Mouse (Mus musculus) myocyte (in vitro differentiated cells): ENCODE data around the gene Zar1. TPM values are rescaled to one million over a fixed set of nuclear protein-coding genes. Genes with fewer than 3 reads are reported as not detected.
"Not testable (repeated sequence)": the region's sequence is repeated elsewhere in the genome, so short reads cannot be mapped to it uniquely, and the experiment has no call there.

Source experiments
- H3K27me3 ChIP-seq: one replicate; pipeline ENCODE4 v1.6.1; 2011; ENCODE audit not compliant: control insufficient read depth, insufficient read depth, insufficient read length
- H3K36me3 ChIP-seq: one replicate; pipeline ENCODE4 v1.6.1; 2011; ENCODE audit not compliant: control insufficient read depth, insufficient read depth
- H3K4me2 ChIP-seq: one replicate; pipeline ENCODE4 v1.6.1; 2011; ENCODE audit warnings: low read depth, control low read depth
- H3K4me3 ChIP-seq: one replicate; pipeline ENCODE4 v1.5.1; 2011; ENCODE audit warnings: mild to moderate bottlenecking, control low read depth, moderate library complexity
- H3K79me2 ChIP-seq: one replicate; pipeline ENCODE4 v1.6.1; 2011; ENCODE audit not compliant: control insufficient read depth, insufficient read depth
- H3ac ChIP-seq: one replicate; pipeline ENCODE4 v1.6.1; 2011; ENCODE audit not compliant: control insufficient read depth, insufficient read length
- CEBPB ChIP-seq: IDR thresholded peaks from 2 replicates; pipeline ENCODE4 v1.6.1; 2011; ENCODE audit warnings: mild to moderate bottlenecking, moderate library complexity; ENCODE audit not compliant: poor library complexity, insufficient read depth, severe bottlenecking
- E2F4 ChIP-seq: IDR thresholded peaks from one replicate; pipeline ENCODE4 v1.6.1; 2011; ENCODE audit warnings: mild to moderate bottlenecking, control low read depth, moderate library complexity; ENCODE audit not compliant: insufficient read depth
- MAX ChIP-seq: IDR thresholded peaks from one replicate; pipeline ENCODE4 v1.6.1; 2011; ENCODE audit warnings: low read depth, mild to moderate bottlenecking, control low read depth
- MYOD1 ChIP-seq, 3 experiments: IDR thresholded peaks; one replicate each; pipeline ENCODE4 v1.6.1; 2011; ENCODE audit warnings: control low read depth in 2 of 3, low read depth in 2 of 3, mild to moderate bottlenecking in 2 of 3, moderate library complexity in 1 of 3; ENCODE audit not compliant: insufficient read length in 2 of 3, control insufficient read depth in 1 of 3
- MYOG ChIP-seq, 3 experiments: IDR thresholded peaks; one replicate each; pipeline ENCODE4 v1.6.1; 2011; ENCODE audit warnings: control low read depth in 2 of 3, low read depth in 2 of 3, mild to moderate bottlenecking in 2 of 3; ENCODE audit not compliant: insufficient read length in 2 of 3, control insufficient read depth in 1 of 3, insufficient read depth in 1 of 3
- POLR2A ChIP-seq: IDR thresholded peaks from one replicate; pipeline ENCODE4 v1.6.1; 2011; ENCODE audit warnings: low read depth, mild to moderate bottlenecking, control low read depth, moderate library complexity; ENCODE audit not compliant: insufficient read length
- POLR2AphosphoS2 ChIP-seq: IDR thresholded peaks from one replicate; pipeline ENCODE4 v1.6.1; 2011; ENCODE audit warnings: low read depth, control low read depth; ENCODE audit not compliant: insufficient read length
- REST ChIP-seq: IDR thresholded peaks from one replicate; pipeline ENCODE4 v1.6.1; 2011; ENCODE audit warnings: mild to moderate bottlenecking, control low read depth, moderate library complexity; ENCODE audit not compliant: insufficient read depth, insufficient read length
- SRF ChIP-seq: IDR thresholded peaks from one replicate; pipeline ENCODE4 v1.6.1; 2011; ENCODE audit warnings: low read depth; ENCODE audit not compliant: control insufficient read depth, insufficient read length
- TCF12 ChIP-seq: IDR thresholded peaks from one replicate; pipeline ENCODE4 v1.6.1; 2011; ENCODE audit warnings: mild to moderate bottlenecking, control low read depth; ENCODE audit not compliant: poor library complexity, insufficient read depth, severe bottlenecking
- TCF3 ChIP-seq: IDR thresholded peaks from one replicate; pipeline ENCODE4 v1.6.1; 2011; ENCODE audit warnings: low read depth, control low read depth; ENCODE audit not compliant: insufficient read length
- USF1 ChIP-seq: IDR thresholded peaks from one replicate; pipeline ENCODE4 v1.6.1; 2011; ENCODE audit warnings: low read depth, mild to moderate bottlenecking, control low read depth, moderate library complexity
- polyA plus RNA-seq: library from polyadenylated mRNA; unstranded; fragments of >200 nt; fragmentation: generic; extraction: Trizol; gene quantifications from one replicate; pipeline ENCODE4 v1.2.1, GENCODE M21; 2012; ENCODE audit warnings: missing spikeins

The Zar1 gene
- polyA plus RNA-seq, result not detected

DNA sequence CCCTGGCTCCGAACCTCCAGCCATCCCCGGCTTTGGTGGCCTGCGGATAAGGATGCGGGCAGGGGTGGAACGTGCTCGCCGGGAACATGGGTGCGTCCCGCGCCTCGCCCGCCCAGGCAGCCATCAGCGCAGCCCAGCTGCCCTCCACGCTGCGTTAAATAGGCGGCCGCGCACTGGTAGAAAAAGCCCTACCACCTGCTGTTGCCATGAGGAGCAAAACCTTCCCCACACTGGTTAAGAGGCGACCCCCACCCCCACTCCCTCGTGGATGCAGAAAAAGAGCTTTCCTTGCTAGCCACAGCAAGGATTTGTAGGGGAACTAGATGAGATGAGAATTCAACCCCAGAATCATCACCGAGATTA, at the start of gene Zar1:
TSS of gene Zar1 (minus strand) at position 285 of the 363 bp plus-strand sequence.
- H3K27me3 ChIP-seq, result peaks cover 11% of the 10 kb centered on the region
- not testable (repeated sequence) for H3K4me2 ChIP-seq, H3K4me3 ChIP-seq, H3K79me2 ChIP-seq, H3K36me3 ChIP-seq, H3ac ChIP-seq

DNA sequence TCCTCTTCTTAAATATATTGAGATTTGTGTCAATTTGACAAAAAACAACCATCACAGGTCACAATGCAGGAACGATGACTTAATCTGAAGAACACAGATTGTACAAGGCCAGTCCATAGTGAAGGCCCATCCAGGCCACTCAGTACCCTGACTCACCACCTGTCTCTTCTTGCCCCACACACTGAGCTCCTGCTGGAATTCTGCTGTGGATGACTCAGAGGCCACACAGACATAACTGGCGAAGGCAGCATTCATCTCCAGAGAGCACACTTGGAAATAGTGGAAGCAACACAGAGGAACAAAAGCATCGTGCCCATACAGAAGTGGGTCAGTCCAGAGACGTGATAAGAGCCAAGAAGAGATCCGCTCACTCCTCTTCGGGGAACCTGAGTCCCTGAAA, 49.0 kb upstream of the Zar1 start:
- H3K4me2 ChIP-seq, result no peak overlapping the region

DNA sequence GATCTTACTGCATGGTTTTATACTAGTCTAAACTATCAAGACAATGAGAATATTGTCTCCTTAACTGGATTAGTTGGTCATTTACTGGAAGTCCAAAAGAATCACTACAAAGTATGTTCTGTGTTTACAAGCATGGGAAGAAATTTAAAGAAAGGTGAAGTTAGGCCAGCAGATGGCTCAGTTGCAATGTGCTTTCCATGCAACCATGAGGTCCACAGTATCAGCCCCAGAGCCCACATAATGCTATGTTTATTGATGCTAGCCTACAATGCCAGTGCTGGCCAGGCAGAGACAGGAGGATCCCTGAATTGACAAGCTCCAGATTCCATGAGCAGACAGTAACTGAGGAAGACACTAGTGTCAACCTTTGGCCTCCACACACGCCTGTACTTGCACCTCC, 40.0 kb upstream of the Zar1 start:
- Histone ChIP-seq H3K27me3 (no peaks in the 10 kb centered on the region), H3K4me3 (no peak overlapping the region), H3ac (no peak overlapping the region), H3K36me3 (no peaks in the 10 kb centered on the region), H3K4me2 (no peak overlapping the region), H3K79me2 (no peaks in the 10 kb centered on the region)
- TF ChIP-seq TCF3, result no peak
- TF ChIP-seq CEBPB, result no peak
- no peak for TF ChIP-seq POLR2A
- TF ChIP-seq E2F4, result no peak
- no peak for TF ChIP-seq SRF
- TF ChIP-seq MYOG (IDR thresholded peaks at IDR 0.05; ENCODE audit: control insufficient read depth in 1 of 3, insufficient read depth in 1 of 3, insufficient read length in 2 of 3, low read depth in 2 of 3), result no peak
- TF ChIP-seq MYOD1 (IDR thresholded peaks at IDR 0.05; ENCODE audit: control insufficient read depth in 1 of 3, insufficient read length in 2 of 3, low read depth in 2 of 3), result no peak
- TF ChIP-seq USF1, result no peak
- TF ChIP-seq REST, result no peak
- TF ChIP-seq MAX, result no peak
- no peak for TF ChIP-seq TCF12

More for the DNA sequence above, 49.0 kb upstream of the Zar1 start:
- H3K79me2 ChIP-seq, result no peaks in the 10 kb centered on the region
- no peaks in the 10 kb centered on the region for H3K36me3 ChIP-seq
- TF ChIP-seq SRF (no peak), TCF12 (no peak), POLR2A (no peak), MYOG (IDR thresholded peaks at IDR 0.05; ENCODE audit: control insufficient read depth in 1 of 3, insufficient read depth in 1 of 3, insufficient read length in 2 of 3, low read depth in 2 of 3) (no peak), REST (no peak), MYOD1 (IDR thresholded peaks at IDR 0.05; ENCODE audit: control insufficient read depth in 1 of 3, insufficient read length in 2 of 3, low read depth in 2 of 3) (peak in 2 of 3 experiments; percentile 19 to 23)
- no peaks in the 10 kb centered on the region for H3K27me3 ChIP-seq
- H3K4me3 ChIP-seq, result no peak overlapping the region
- no peak overlapping the region for H3ac ChIP-seq

DNA sequence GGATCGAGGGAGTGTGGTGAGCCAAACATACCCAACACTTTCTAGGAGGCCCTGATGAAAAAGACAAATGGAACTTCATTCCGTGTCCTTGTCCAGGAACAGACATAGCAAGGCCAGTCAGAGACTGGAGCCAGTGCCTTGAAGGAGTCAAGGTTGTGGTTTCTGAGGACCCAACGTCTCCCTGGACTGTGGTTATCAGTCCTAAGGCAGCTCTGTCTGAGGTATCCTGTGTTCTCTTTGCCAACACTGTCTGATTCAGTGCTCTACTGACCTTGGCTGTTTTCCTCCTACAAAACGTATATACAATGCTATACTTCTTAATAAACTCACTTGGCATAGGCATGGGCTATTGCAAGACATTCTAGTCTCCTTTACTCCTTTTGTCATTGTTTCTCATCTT, 36.4 kb upstream of the Zar1 start:
- no peaks in the 10 kb centered on the region for H3K27me3 ChIP-seq
- no peaks in the 10 kb centered on the region for H3K36me3 ChIP-seq
- TF ChIP-seq E2F4 (no peak), POLR2AphosphoS2 (no peak), MYOG (IDR thresholded peaks at IDR 0.05; ENCODE audit: control insufficient read depth in 1 of 3, insufficient read depth in 1 of 3, insufficient read length in 2 of 3, low read depth in 2 of 3) (no peak), TCF12 (no peak), MAX (no peak), USF1 (no peak)
- H3K4me3 ChIP-seq, result no peak overlapping the region
- H3ac ChIP-seq, result no peak overlapping the region
- H3K79me2 ChIP-seq, result no peaks in the 10 kb centered on the region
- no peak overlapping the region for H3K4me2 ChIP-seq

DNA sequence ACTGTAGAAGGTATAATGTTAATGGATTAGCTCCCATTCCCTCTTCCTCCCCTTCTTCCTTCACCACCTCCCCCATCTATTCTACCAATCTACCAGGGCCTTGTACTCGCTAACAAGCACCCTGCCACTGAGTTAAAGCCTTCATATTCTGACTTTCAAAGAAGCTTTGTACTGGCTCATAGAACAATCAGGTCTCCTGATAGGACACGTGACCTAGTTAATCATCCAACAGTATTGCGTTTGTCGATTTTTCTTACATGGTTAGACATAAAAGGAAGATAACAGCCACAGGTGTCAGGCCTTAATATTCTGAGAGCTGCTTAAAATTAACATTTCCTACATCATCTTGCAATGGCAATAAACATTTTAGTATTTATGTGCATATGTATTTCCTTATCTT, 22.1 kb upstream of the Zar1 start:
- no peaks in the 10 kb centered on the region for H3K27me3 ChIP-seq
- H3K4me2 ChIP-seq, result no peak overlapping the region
- no peaks in the 10 kb centered on the region for H3K36me3 ChIP-seq
- no peak overlapping the region for H3K4me3 ChIP-seq
- TF ChIP-seq MYOG (IDR thresholded peaks at IDR 0.05; ENCODE audit: control insufficient read depth in 1 of 3, insufficient read depth in 1 of 3, insufficient read length in 2 of 3, low read depth in 2 of 3), result no peak
- TF ChIP-seq POLR2A, result no peak
- TF ChIP-seq SRF, result no peak
- no peak for TF ChIP-seq POLR2AphosphoS2
- TF ChIP-seq CEBPB, result no peak
- TF ChIP-seq TCF3, result no peak
- no peak for TF ChIP-seq USF1
- TF ChIP-seq TCF12, result no peak
- TF ChIP-seq E2F4, result no peak
- TF ChIP-seq MAX, result no peak
- H3K79me2 ChIP-seq, result no peaks in the 10 kb centered on the region
- no peak overlapping the region for H3ac ChIP-seq

DNA sequence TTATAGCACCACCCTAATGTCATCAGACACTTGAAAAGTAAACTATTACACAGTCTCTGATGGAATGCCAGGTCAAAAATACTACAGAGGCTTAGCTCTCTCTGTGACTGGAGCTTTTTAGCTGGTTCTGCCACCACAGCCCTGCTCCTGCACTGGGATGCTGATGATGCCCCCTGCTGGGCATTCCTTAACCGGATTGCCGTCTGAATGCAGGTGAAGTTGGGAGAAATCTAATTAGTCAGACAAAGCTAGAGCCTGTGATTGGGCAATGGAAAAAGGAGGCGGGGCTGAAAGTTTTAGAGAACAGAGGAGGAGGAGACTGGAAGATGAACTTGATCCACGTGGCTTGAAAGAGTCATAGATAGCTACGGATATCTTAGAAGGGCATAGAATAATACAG, 20.0 kb upstream of the Zar1 start:
- TF ChIP-seq MYOG (IDR thresholded peaks at IDR 0.05; ENCODE audit: control insufficient read depth in 1 of 3, insufficient read depth in 1 of 3, insufficient read length in 2 of 3, low read depth in 2 of 3), result no peak
- TF ChIP-seq POLR2AphosphoS2, result no peak
- no peak for TF ChIP-seq SRF
- no peak for TF ChIP-seq MAX
- TF ChIP-seq REST, result no peak
- no peak for TF ChIP-seq MYOD1 (IDR thresholded peaks at IDR 0.05; ENCODE audit: control insufficient read depth in 1 of 3, insufficient read length in 2 of 3, low read depth in 2 of 3)
- TF ChIP-seq CEBPB, result no peak
- no peak for TF ChIP-seq TCF12
- TF ChIP-seq POLR2A, result no peak
- no peak for TF ChIP-seq USF1
- no peak for TF ChIP-seq TCF3
- TF ChIP-seq E2F4, result no peak
- Histone ChIP-seq H3K4me2 (no peak overlapping the region), H3ac (no peak overlapping the region), H3K79me2 (no peaks in the 10 kb centered on the region), H3K4me3 (no peak overlapping the region), H3K36me3 (no peaks in the 10 kb centered on the region), H3K27me3 (no peaks in the 10 kb centered on the region)
